Mouse (Mus musculus) cerebellum, adult 2 months (tissue): Measurements from ENCODE around the gene Sdsl.
A peak's percentile ranks its signal among the peaks of the same experiment; 100 is the strongest.

ENCODE experiments used
- CTCF ChIP-seq: fragments of 200-500 bp; IDR thresholded peaks from 2 replicates; pipeline ENCODE4 v1.5.1; 2011; ENCODE audit warnings: low read depth, mild to moderate bottlenecking, control low read depth, low read length, moderate library complexity, borderline replicate concordance; ENCODE audit not compliant: insufficient read depth
- POLR2A ChIP-seq: fragments of 200-500 bp; IDR thresholded peaks from 2 replicates; pipeline ENCODE4 v1.6.1; 2011; ENCODE audit warnings: low read length, control low read depth, borderline replicate concordance; ENCODE audit not compliant: insufficient read depth

DNA sequence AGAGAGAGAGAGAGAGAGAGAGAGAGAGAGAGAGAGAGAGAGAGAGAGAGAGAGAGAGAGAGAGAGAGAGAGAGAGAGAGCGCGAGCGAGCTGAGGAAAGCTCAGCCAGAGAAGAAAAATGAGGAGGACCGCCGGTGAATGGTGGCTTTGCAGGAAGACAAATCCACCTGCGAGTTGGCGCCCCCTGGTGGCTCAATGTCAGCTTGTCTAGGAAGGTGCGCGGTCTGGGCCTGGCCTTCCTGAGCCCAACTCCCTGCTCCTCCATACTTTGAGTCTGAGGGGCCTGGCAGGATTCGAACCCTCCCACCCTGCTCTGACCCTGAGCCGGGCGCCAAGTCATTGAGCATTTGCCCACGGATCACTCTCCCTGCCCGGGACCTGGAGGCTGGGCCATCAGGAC lies 31.9 kb downstream of the Sdsl start:
- TF ChIP-seq CTCF = peak; percentile 91
- no peak for TF ChIP-seq POLR2A
